Mouse (Mus musculus): ENCODE results near the gene Thap8. TPM values are rescaled to one million over a fixed set of nuclear protein-coding genes. Genes with fewer than 3 reads are reported as not detected.

The Thap8 gene
- total RNA-seq, 2 experiments from 2014 or later, result 0.46 to 0.56 TPM

Other genes with a start within 250 kb of the Thap8 start
- gene Zfp14, start 228.7 kb upstream of the Thap8 start, total RNA-seq (2021), result 1 to 10 TPM; 3.0 to 3.1 TPM
- 1 to 10 TPM; 1.7 to 2.0 TPM for gene Zfp82, start 207.2 kb upstream of the Thap8 start, total RNA-seq (2021)
- gene Gm26920, start 189.7 kb upstream of the Thap8 start, total RNA-seq (2021), result not detected
- gene Zfp566, start 189.6 kb upstream of the Thap8 start, total RNA-seq (2021), result 1 to 10 TPM; 1.8 to 2.8 TPM
- 10 to 100 TPM; 35.3 to 41.5 TPM for gene Zfp260, start 185.3 kb upstream of the Thap8 start, total RNA-seq (2021)
- gene Zfp382, start 158.2 kb upstream of the Thap8 start, total RNA-seq (2021), result 1 to 10 TPM; 4.2 to 5.5 TPM
- 10 to 100 TPM; 46.2 to 57.2 TPM for gene Zfp146, start 110.3 kb upstream of the Thap8 start, total RNA-seq (2021)
- gene Cox7a1, start 96.0 kb upstream of the Thap8 start, total RNA-seq (2021), result 100 to 1,000 TPM; 329 to 440 TPM
- gene Capns1, start 81.3 kb upstream of the Thap8 start, total RNA-seq (2021), result 100 to 1,000 TPM; 587 to 633 TPM
- gene Polr2i, start 48.1 kb upstream of the Thap8 start, total RNA-seq (2021), result 10 to 100 TPM; 69.4 to 76.1 TPM
- 10 to 100 TPM; 98.7 to 99.8 TPM for gene Tbcb, start 47.8 kb upstream of the Thap8 start, total RNA-seq (2021)
- not detected for gene Ovol3, start 44.4 kb upstream of the Thap8 start, total RNA-seq (2021)
- 1 to 10 TPM; 4.6 to 5.7 TPM for gene Wdr62, start 325 bp downstream of the Thap8 start, total RNA-seq (2021)
- gene Clip3, start 11.6 kb downstream of the Thap8 start, total RNA-seq (2021), result 10 to 100 TPM; 16.6 to 18.3 TPM
- 10 to 100 TPM; 56.9 to 81.3 TPM for gene Alkbh6, start 28.6 kb downstream of the Thap8 start, total RNA-seq (2021)
- 10 to 100 TPM; 21.8 to 49.1 TPM for gene Syne4, start 34.7 kb downstream of the Thap8 start, total RNA-seq (2021)
- 1 to 10 TPM in 1 of 2 experiments, under 1 TPM in 1; 0.93 to 1.3 TPM for gene E130208F15Rik, start 41.6 kb downstream of the Thap8 start, total RNA-seq (2021)
- gene Sdhaf1, start 43.8 kb downstream of the Thap8 start, total RNA-seq (2021), result 10 to 100 TPM; 13.2 to 16.0 TPM
- 10 to 100 TPM in 1 of 2 experiments, 1 to 10 TPM in 1; 7.4 to 14.7 TPM for gene Lrfn3, start 82.7 kb downstream of the Thap8 start, total RNA-seq (2021)
- 10 to 100 TPM; 22.5 to 35.7 TPM for gene Tyrobp, start 133.7 kb downstream of the Thap8 start, total RNA-seq (2021)
- gene Hcst, start 139.8 kb downstream of the Thap8 start, total RNA-seq (2021), result 1 to 10 TPM; 1.8 to 2.0 TPM
- 1 to 10 TPM in 1 of 2 experiments, under 1 TPM in 1; 0.89 to 1.0 TPM for gene Nfkbid, start 141.6 kb downstream of the Thap8 start, total RNA-seq (2021)
- gene Aplp1, start 165.4 kb downstream of the Thap8 start, total RNA-seq (2021), result 10 to 100 TPM; 23.5 to 28.6 TPM
- gene Kirrel2, start 177.6 kb downstream of the Thap8 start, total RNA-seq (2021), result not detected
- not detected for gene Nphs1, start 178.2 kb downstream of the Thap8 start, total RNA-seq (2021)
- gene Prodh2, start 213.5 kb downstream of the Thap8 start, total RNA-seq (2021), result under 1 TPM in 1 of 2 experiments, not detected in 1; 0.53 TPM